Mouse (Mus musculus) ZHBTc4 (cell line): ENCODE results near the gene Tefm.
"Not testable (repeated sequence)": the region's sequence is repeated elsewhere in the genome, so short reads cannot be mapped to it uniquely, and the experiment has no call there.

Experiments used
- DNase-seq: peaks from one replicate; pipeline ENCODE4 v3.0.0-alpha.2; 2011; ENCODE audit warnings: low read depth, low spot score

Tefm gene

DNA sequence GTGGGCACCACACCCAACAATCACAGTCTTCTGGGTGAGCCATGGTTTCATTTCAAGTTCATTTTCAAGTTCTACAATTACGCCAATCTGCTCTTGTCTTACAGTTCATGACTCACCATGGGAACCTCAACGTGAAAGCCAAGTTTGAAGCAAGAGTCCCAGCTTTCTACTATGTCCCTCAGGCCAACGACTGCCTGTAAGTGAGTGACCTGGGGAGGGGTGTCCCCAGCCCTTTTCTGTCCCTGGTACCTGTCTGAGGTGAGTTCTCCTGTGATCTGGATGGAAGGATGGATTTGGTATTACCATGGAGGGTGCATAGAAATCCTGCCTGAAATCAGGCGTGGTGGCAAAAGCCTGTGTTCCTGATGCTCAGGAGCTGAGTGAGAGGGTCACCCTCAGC, 14.9 kb upstream of the Tefm start:
- no peak for DNase-seq

DNA sequence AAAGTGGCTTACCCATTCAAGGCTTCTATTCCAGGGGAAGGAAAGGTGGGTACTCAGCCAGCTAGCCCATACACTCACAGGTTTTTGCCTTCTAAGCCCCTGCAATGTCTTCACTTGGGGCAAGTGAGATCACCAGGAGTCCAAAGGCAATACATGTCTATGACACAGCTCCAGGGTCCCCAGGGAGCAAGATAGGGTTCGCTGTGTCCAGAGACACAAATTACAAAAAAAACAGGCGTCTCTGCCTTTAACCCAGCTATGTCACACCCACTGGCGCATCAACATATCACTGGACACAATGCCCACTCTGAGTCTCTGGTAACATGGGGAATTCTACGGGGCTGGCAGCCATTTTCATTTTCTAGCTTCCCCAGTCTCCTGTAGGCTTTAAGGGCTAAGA, 14.0 kb upstream of the Tefm start:
- no peak for DNase-seq

- no peak for DNase-seq
Measured at GRCm38 (mm10) chr11:80155541-80155940, 13.6 kb upstream of the Tefm start.

DNA sequence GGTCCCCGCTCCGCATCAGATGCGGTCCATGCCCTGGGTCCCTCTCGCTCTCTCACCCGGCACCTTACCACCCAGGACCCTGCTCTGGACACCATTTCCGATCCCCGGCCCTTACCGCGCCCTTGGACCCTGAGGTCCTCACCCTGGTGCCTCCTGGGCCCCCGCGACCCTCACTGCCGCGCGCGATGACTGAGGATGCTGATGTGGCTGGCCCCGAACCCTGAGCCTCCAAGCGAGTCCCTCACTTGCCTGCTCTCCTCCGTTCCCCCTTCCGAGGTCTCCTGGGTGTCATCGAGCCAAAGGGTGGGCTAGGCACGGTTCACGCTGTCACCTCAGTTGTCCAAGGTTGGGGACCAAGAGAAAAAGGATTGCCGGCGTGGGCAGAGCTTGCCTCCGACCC, 12.5 kb upstream of the Tefm start:
- DNase-seq = no peak

- DNase-seq = peak; percentile 96
Measured at GRCm38 (mm10) chr11:80153857-80154495, 12.0 kb upstream of the Tefm start, which contains the start of gene Adap2. Gene Adap2, plus strand, starts transcription at chr11:80154105.

GRCm38 (mm10) chr11:80152376-80152775, 10.4 kb upstream of the Tefm start:
- no peak for DNase-seq

GRCm38 (mm10) chr11:80151541-80151940, 9.6 kb upstream of the Tefm start:
- no peak for DNase-seq

GRCm38 (mm10) chr11:80150566-80150965, 8.6 kb upstream of the Tefm start:
- DNase-seq = no peak

GRCm38 (mm10) chr11:80149412-80150023, 7.5 kb upstream of the Tefm start:
- no peak for DNase-seq

GRCm38 (mm10) chr11:80148974-80149373, 7.0 kb upstream of the Tefm start:
- not testable (repeated sequence) for DNase-seq

DNA sequence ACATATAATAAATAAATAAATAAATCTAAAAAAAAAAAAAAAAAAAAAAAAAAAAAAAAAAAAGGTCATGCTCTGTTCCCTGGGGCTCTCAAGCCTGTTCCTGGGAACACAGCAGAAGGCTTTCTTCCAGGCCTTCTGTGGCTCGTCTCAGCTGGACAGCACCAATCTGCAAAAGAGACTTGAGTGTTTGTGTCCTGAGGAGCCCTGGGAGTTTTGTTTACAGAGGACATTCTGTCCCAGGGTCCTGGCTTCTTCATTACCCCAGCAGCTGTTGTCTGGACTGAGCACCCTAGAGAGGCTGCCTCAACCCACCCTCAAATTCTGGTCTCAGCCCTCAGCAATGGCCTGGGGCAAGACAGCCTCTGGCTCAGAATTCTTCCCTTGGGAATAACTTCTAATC, 6.3 kb upstream of the Tefm start:
- no peak for DNase-seq

GRCm38 (mm10) chr11:80147748-80148147, 5.8 kb upstream of the Tefm start:
- no peak for DNase-seq

DNA sequence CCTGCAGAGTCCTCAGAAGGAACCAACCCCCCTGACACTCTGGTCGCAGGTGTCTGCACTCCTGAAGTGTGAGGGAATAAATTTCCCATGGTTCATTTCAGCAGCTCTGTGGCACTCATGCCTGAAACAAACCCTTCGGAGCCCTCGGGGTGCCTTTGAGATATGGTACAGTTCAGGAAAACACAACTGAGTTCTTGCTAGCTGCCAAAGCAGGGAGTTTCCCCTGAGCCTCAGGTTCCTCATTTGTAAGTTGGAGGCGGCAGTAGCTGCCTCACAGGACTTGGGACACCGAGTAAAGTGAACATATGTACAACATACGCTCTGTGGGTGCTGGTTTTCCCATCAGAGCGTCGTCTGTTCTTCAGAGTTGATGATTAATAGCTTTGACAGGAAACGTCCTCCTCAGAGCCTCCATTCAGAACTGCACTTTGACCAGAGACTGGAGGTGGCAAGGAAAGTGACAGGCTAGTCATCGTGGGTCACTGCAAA, 3.9 kb upstream of the Tefm start:
- DNase-seq = no peak

- peak; percentile 55 for DNase-seq
Measured at GRCm38 (mm10) chr11:80142872-80143271, 897 bp upstream of the Tefm start.

DNA sequence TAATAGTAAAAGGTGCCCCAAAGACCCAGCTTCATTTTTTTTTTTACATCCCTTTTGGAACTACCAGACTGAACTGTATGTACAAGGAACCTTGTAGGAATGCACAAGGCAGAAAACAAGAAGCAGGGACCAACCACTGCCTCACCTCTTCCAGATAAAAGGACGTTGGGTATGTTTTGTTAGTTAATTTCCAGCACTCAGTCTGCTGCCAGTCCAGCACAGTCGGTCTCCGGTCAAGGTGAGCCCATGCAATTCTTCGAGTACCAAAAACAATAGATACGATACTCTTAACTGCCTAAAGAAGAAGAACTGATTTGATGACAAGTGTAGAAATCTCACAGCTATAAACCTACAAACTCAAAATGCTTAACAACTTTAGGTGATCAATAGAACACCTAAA, 4.2 kb downstream of the Tefm start:
- DNase-seq = peak; percentile 78

DNA sequence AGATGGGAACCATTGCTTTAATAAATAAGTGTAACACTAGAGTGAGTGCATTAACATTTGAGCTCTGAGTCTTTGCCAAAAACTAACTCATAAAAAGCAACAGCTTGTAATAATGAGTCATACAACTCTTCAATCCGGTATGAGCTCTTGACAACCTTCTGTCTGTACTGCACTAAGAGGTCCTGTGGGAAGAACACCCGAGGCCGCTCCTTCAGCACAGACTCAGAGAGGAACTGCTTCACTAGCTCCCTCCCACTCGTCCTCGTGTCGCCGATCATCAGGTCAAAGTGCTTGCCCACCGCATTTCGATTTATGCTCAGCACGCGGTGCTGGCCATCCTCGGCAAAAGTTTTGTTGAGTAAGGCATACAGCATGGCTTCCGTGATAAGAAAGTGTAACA, 5.2 kb downstream of the Tefm start:
- peak; percentile 48 for DNase-seq

DNA sequence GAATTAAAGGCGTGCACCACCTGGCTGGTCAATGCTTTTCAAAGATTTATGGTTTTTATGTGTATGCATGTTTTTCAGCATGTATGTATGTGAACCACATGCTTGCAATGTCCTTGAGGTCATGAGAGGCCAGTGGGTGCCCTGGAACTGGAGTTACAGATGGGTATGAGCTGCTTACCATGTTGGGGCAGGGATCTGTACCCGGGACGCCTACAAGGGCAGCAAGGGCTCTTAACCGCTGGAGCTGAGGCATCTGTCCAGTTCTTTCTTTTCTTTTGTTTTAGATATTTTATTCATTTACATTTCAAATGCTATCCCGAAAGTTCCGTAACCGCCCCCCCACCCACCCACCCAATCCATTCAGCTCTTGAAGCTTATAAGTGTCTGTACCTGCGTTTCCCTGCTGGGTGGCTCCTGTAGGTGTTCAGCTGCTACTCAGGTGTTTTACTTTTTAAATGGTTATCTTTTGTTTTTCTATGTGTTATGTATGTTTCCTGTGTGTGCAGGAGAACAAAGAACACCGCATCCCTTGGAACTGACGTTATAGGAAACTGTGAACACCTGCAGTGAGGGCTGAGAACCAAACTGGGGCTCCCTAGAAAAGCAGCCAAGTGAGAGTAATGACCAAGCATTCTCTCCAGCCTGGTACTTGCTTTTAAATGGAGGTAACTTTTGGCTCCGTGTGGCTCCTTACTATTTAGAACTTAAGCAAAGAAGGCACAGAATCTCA, 5.9 kb downstream of the Tefm start:
- DNase-seq = peak; percentile 68

DNA sequence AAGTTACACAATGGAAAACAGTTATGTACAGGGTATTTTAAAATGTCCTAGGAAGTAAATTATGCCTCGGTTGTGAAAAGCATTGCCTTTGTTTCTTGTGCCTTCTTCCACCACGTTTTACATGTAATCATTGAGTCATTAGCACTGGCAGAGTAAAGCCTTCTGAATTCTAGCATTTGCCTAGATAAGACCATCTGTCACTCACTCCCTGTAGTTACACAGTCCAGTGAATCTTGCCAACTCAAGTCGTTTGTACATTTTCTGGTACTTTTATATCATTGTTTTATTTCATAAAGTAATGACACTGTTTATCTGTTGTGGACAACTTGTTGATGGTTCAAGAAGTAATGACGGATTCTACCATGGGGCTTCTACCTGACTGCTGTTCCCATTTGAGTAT, 7.2 kb downstream of the Tefm start:
- no peak for DNase-seq

DNA sequence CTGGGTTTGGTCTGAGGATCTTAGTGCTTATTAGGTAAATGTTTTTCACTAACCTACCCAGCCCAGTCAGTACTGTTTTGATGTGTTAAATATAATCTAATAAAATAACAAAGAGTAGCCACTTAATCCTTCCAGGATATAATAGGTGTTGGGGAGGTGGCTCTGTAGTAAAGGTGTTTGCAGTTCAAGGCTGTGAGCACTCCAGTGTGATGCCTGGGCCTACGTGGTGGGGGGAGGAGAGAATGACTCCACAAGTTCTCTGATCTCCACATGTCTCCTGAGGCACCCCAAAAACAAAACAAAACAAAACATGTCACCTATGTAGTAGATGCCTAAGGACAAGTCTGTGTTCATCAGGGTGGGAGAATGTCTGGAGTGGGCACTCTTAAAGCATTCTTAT, 9.9 kb downstream of the Tefm start:
- DNase-seq = peak; percentile 90

DNA sequence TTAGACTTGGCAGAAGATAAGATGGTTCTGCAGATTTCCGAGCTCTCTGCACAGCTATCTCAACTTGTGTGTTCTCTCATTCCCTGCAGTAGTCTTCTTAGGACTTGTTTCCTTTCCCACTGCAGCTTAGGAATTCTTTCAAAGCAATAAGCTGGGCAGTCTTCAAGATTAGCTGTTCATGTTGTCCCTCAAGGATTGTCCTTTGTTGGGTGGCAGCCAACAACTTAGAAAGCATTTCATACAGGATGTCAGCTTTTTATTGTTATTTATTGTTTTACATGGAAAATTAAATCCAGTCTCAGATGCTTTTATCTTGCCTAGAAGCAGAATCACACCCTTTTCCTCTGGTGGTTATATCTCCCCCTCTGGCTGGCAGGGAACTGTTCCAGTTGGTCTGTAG, 25.6 kb downstream of the Tefm start:
- no peak for DNase-seq

DNA sequence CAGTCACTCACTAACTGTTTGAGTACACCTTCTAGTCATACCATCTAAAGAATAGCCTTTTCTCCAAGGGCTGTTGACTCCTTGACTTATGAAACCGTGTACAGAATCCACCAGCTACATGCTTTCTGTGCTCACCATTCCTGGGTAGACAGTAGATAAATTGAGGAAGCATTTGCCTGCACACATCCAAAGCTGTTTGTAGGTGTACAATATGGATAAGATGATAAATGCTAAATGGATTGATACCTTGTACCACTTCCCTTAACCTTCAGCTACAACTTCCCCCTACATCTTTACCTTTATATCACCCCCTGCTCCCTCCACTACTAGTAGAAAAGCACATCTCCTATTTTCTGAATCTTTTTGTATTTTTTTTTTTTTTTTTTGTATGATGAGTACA, 37.6 kb downstream of the Tefm start:
- no peak for DNase-seq

DNA sequence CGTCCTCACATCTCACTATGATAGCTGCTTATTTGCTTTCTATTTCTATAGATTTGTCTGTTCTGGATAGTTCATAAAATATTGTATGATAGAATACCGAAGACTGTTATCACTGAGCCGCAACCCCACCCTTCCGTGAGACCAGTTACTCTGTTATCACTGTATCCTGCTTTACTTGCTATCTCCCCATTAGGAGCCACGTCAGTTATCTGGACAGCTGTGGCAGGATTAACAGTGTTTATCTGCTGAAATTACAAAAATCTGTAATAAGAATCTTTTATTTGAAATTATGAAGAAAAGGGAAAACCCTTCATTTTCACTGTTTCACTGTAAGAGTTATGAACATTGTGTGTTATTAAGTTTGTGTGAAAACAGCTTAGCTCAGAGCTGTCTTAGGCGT, 40.7 kb downstream of the Tefm start:
- DNase-seq = no peak
